Comparison of ENCODE assay signal across 18 mouse cellular contexts in genomic region chr4:106048797-106049196, GRCm38 (mm10).
DNase-seq lines count a peak whose midpoint lies in the region.
"Had no signal": no experiment of that assay in that cellular context is flagged by ENCODE, and none has a peak within 500 bp of the region (broad histone marks: within the 10 kb centered on the region; RNA-seq: fewer than 3 reads in every experiment).

No protein-coding gene starts in this region.

- DNase-seq in heart, adult 11 months = peak; percentile 66
- DNase-seq in heart, adult 9 months (ENCODE audit: low spot score in 2 of 2) = no peak
- DNase-seq in testis, postnatal 10 days (ENCODE audit: low spot score) = peak; percentile 25
- no peak for DNase-seq in testis, postnatal 14 days (ENCODE audit: low spot score)
- DNase-seq in fat pad, adult 2 months (ENCODE audit: extremely low read depth, low read depth, low spot score) = peak; percentile 16
- DNase-seq in thymus, postnatal 10 days (ENCODE audit: low spot score in 2 of 2) = no peak
- DNase-seq: adrenal gland, postnatal 10 days; adrenal gland, postnatal 36 days; B cell, adult 2 months; cerebellum, adult 18-20 months; cerebellum, adult 9-10 months; cerebellum, postnatal 14 days; gastrocnemius, adult 2 months; gastrocnemius, postnatal 14 days; heart, adult 2 months; heart, postnatal 10 days; heart, postnatal 4 days; kidney, adult 11 months had no signal

Comparison
In these comparisons a context has a peak if more than half of its experiments do, and no peak if none do; other contexts are left out.
1. DNase-seq: peak in heart, adult 11 months (single experiment), testis, postnatal 10 days (single experiment) and fat pad, adult 2 months (single experiment); none in heart, adult 9 months (0 of 2), testis, postnatal 14 days (single experiment) and thymus, postnatal 10 days (0 of 2).